Mouse (Mus musculus) heart, embryonic 16.5 days (tissue): ENCODE measurements at regions not wholly inside any gene's neighbourhood (a gene's known extent, or its start where the extent isn't known, plus 50 kb on each side); places are given as distances from the start of the nearest gene placed in this dataset.

Experiments used
- ATAC-seq: fragments of 200-750 bp; cut with Nextera tagmentation; replicated peaks from 2 replicates; pipeline ENCODE4 v1.8.0; 2017; ENCODE audit warnings: moderate number of reproducible peaks; ENCODE audit not compliant: insufficient read depth, low FRiP score; ENCODE audit errors: extremely low read depth
- H3K27ac ChIP-seq: fragments of 300-500 bp; sonication (generic); 2 replicates; pipeline ENCODE4 v1.5.1; 2014; ENCODE audit warnings: mild to moderate bottlenecking, low read length, control low read depth, moderate library complexity
- H3K27me3 ChIP-seq: fragments of 300-500 bp; sonication (generic); 2 replicates; pipeline ENCODE4 v1.6.1; 2014; ENCODE audit warnings: low read length, mixed read lengths; ENCODE audit not compliant: control insufficient read depth, insufficient read depth
- H3K36me3 ChIP-seq: fragments of 300-500 bp; sonication (generic); 2 replicates; pipeline ENCODE4 v1.6.1; 2014; ENCODE audit not compliant: control insufficient read depth, insufficient read depth
- H3K4me1 ChIP-seq: fragments of 300-500 bp; sonication (generic); 2 replicates; pipeline ENCODE4 v1.6.1; 2014; ENCODE audit warnings: low read length, mixed read lengths; ENCODE audit not compliant: control insufficient read depth, insufficient read depth
- H3K4me2 ChIP-seq: fragments of 300-500 bp; sonication (generic); 2 replicates; pipeline ENCODE4 v1.6.1; 2014; ENCODE audit warnings: low read depth, mild to moderate bottlenecking, control low read depth, low read length
- H3K4me3 ChIP-seq: fragments of 300-500 bp; sonication (generic); 2 replicates; pipeline ENCODE4 v1.5.1; 2014; ENCODE audit warnings: mild to moderate bottlenecking, control low read depth, low read length
- H3K9ac ChIP-seq: fragments of 300-500 bp; sonication (generic); 2 replicates; pipeline ENCODE4 v1.6.1; 2014; ENCODE audit warnings: low read length, control low read depth
- H3K9me3 ChIP-seq: fragments of 300-500 bp; sonication (generic); replicated peaks from 2 replicates; pipeline ENCODE4 v1.6.1; 2016; ENCODE audit warnings: low read length; ENCODE audit not compliant: control insufficient read depth
- WGBS: fragments of 180-500 bp; shearing (Covaris S2); extraction: QIAGEN DNeasy Blood & Tissue Kit; methylation state at CpG from one replicate; pipeline ENCODE4 v1.1.7; 2014; 5-methylcytosine and 5-hydroxymethylcytosine counted together

DNA sequence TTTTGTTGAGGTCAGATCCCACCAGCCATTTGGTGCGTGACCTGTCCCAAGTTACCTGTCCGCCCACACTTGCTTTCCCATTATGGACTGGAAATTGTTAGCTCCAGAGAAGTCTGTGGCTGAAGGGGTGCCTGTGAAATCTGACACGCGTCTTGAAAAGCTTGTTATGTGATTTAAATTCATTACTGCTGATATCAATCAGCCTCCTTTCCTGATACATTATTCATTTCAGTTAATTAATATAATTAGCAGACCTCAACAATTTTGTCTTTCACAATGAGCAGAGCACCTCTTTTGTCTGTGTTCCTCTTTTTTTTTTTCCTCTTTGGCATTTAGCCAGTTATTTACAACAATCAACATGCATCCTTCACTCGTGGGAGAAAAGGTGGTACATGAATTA, 58.6 kb upstream of the Grip1 start:
- Histone ChIP-seq H3K36me3 (no peaks in the 10 kb centered on the region), H3K4me2 (no peak overlapping the region), H3K9me3 (0 out of 2 replicates have a peak, but pooled peaks cover 4% of the 10 kb centered on the region), H3K9ac (no peak overlapping the region), H3K4me1 (no peaks in the 10 kb centered on the region), H3K27ac (no peak overlapping the region), H3K27me3 (no peaks in the 10 kb centered on the region), H3K4me3 (no peak overlapping the region)
- ATAC-seq: no peak
- WGBS: 81% methylated on average over 5 of the region's 5 CpGs

DNA sequence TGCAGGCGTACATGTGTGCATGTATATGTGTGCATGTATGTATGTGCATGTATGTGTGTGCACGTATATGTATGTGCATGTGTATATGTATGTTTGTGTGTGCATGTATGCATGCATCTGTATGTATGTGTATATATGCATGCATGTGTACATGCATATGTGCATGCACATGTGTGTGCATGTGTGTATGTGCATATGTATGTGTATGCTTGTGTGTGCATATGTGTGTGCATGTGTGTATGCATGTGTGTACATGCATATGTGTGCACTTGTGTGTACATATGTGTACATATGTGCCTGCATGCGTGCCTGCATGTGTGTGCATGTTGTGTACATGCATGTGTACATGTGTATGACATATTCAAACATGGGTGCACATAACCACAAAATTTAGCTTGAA, 65.7 kb upstream of the Grip1 start:
- no peak for ATAC-seq
- 83% methylated on average over 3 of the region's 3 CpGs for WGBS

DNA sequence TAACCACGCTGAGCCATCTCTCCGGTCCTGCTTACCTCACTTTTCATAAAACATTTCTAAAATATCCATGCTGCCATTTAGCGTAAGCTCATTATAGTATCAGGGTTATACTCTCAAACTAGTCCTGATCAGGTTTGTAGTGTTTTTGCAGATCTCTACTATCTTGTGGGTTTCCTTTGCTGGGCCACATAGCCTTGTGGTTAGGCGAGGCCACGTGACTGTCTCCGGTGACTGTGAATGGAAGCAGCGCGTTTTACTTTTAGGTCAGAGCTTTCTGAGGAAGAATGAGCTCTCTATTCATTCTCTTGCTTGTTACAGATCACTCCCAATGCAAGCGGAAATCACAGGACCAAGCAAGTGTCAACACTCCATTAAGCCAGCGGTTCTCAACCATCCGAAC, 71.4 kb upstream of the Grip1 start:
- Histone ChIP-seq H3K36me3 (no peaks in the 10 kb centered on the region), H3K9me3 (no peaks in the 10 kb centered on the region; the same call in 1 of the 2 replicates), H3K27ac (no peak overlapping the region), H3K4me2 (no peak overlapping the region), H3K4me3 (no peak overlapping the region), H3K9ac (no peak overlapping the region), H3K4me1 (no peaks in the 10 kb centered on the region), H3K27me3 (no peaks in the 10 kb centered on the region)
- WGBS: 78% methylated on average over 11 of the region's 11 CpGs
- no peak for ATAC-seq

More for the DNA sequence above, 65.7 kb upstream of the Grip1 start:
- Histone ChIP-seq H3K27ac (no peak overlapping the region), H3K4me1 (no peaks in the 10 kb centered on the region), H3K4me2 (no peak overlapping the region), H3K36me3 (no peaks in the 10 kb centered on the region), H3K9ac (no peak overlapping the region), H3K9me3 (no peaks in the 10 kb centered on the region; the same call in 1 of the 2 replicates), H3K27me3 (no peaks in the 10 kb centered on the region), H3K4me3 (no peak overlapping the region)

DNA sequence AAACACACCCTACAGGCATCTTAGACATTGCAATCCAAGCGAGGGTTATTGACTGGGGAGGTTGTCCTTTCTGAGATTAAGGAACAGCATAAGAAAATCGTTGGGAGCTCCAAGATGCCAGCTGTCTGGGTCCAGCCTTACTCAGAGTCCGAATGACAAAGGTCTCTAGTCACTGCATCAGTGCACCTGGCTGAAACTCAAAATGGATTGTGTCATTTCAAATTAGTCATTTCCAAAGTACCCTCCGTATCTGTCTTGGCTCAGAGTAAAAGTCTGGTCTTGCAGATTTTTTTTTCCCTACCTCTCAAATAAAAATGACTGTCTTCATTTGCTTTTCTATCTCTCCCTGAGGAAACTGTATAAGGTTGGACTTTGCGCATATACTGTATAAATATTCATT, 85.1 kb upstream of the Grip1 start:
- no peak overlapping the region for H3K4me3 ChIP-seq
- H3K9ac ChIP-seq: no peak overlapping the region
- H3K9me3 ChIP-seq: no peaks in the 10 kb centered on the region
- no peaks in the 10 kb centered on the region for H3K36me3 ChIP-seq
- H3K4me1 ChIP-seq: no peaks in the 10 kb centered on the region
- no peak for ATAC-seq
- H3K27ac ChIP-seq: no peak overlapping the region
- H3K27me3 ChIP-seq: no peaks in the 10 kb centered on the region
- WGBS: 50% methylated on average over 5 of the region's 5 CpGs
- H3K4me2 ChIP-seq: no peak overlapping the region

DNA sequence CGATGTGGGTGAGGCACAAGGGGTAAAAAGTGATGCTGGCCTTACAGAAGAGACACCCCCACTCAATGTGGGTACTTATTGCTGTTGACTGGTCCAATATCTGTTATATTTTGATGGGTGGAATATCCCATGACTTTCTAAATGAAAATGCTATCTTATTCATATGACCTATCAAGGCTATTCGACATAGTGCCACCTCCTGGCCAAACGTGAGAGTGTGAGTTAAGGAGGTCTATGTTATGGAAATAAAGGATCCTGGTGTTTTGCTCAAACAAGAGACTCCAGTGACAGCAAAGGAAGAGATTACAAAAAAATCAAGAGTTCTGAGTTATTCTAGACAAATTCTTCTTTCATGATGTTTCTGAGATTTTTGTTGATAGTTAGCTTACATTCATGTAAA, 90.0 kb upstream of the Grip1 start:
- Histone ChIP-seq H3K36me3 (no peaks in the 10 kb centered on the region), H3K4me1 (no peaks in the 10 kb centered on the region), H3K27me3 (no peaks in the 10 kb centered on the region), H3K4me2 (no peak overlapping the region), H3K9me3 (peaks cover 2% of the 10 kb centered on the region), H3K27ac (no peak overlapping the region), H3K9ac (no peak overlapping the region), H3K4me3 (no peak overlapping the region)
- ATAC-seq: no peak
- WGBS: 41% methylated on average over 3 of the region's 3 CpGs

DNA sequence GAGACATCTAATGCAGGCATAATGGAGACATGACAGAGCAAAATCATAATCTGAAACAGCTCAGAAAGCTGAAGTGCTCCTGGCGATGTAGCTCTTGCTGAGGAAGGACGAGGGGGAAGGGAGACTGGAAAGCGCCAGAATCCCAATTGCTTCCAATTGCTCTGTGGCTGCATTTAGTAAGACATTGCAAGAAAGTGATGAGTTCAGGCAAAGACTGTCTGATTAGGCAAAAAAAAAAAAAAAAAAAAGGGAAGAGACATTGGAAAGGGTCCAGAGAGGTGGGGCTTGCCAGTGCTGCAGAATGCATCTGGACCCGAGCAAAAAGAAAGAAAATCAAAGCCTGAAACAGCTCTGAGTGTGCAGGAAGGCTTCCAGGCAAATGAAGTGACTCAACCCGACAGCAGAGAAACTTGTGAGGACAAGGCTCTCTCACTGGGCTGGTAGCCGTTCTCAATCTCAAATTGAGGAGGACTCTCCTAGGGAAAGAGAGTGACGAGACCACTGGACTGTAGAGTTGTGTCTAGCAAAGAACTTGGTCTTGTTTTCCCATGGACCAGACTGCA, 94.8 kb upstream of the Grip1 start:
- H3K27ac ChIP-seq: no peak overlapping the region
- H3K36me3 ChIP-seq: no peaks in the 10 kb centered on the region
- H3K4me2 ChIP-seq: no peak overlapping the region
- peaks cover 2% of the 10 kb centered on the region for H3K9me3 ChIP-seq
- 59% methylated on average over 7 of the region's 7 CpGs for WGBS
- H3K4me1 ChIP-seq: no peaks in the 10 kb centered on the region
- no peak overlapping the region for H3K4me3 ChIP-seq
- no peak overlapping the region for H3K9ac ChIP-seq
- H3K27me3 ChIP-seq: no peaks in the 10 kb centered on the region
- no peak for ATAC-seq

DNA sequence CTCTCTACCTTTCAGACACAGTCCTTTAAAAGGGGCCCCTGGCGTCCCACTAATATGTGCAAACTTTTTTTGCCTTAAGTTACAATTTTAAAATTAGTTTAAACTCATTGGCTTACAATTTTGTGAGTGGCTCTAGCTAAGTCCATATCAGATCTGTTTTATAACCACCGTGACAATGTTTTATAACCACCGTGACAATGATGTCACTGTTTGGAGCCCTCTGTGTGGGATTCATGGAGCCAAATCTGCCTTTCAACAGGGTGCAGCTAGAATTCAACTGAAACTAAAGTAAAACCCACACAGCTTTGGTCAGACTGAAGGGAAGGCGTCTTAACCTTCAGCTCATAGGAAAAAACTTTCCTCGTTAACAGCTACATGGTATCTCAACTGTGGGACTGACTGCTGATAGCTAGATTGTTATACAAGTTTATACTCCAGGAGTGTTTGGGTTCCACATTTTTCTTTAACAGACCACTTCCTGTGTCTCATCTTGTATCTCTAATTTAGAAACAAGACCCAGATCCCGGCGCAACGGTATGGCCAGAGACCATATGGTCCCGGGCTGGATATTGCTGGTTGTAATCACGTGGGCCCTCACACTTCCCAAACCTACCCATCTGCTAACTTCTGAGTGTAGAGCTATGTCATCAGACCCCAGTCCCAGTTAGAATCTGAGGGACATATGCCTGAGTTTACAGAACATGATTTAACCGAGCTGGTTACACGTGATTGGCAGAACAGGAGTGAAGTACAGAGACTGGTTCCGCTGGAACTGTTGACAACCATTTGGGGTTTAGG, 102.7 kb upstream of the Cand1 start:
- H3K27ac ChIP-seq: no peak overlapping the region
- no peaks in the 10 kb centered on the region for H3K27me3 ChIP-seq
- WGBS: 73% methylated on average over 13 of the region's 13 CpGs
- no peaks in the 10 kb centered on the region for H3K36me3 ChIP-seq
- no peak overlapping the region for H3K4me3 ChIP-seq
- H3K9me3 ChIP-seq: peaks cover 4% of the 10 kb centered on the region
- no peak for ATAC-seq
- H3K4me2 ChIP-seq: no peak overlapping the region
- H3K4me1 ChIP-seq: no peaks in the 10 kb centered on the region
- no peak overlapping the region for H3K9ac ChIP-seq

DNA sequence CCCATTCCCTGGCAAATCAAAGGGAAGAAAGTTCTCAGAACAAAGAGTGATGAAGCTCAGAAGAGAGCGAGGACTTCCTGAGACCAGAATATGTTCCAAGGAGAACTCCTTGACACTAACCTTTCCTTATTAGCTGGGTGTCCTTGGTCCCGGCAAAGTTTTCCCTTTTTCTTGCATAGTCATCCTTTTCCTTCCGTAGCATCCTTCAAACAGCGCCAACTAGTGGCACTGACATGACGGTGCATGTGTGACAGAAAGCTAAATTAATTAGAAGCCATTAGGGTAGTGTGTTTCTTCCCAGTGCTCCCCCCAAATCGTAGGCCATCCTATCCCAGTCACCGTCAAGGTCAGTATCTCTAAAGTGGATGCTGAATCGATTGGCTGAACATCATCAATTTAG, 100.5 kb upstream of the Cand1 start:
- Histone ChIP-seq H3K36me3 (no peaks in the 10 kb centered on the region), H3K4me1 (no peaks in the 10 kb centered on the region), H3K4me3 (no peak overlapping the region), H3K9me3 (peaks cover under 1% of the 10 kb centered on the region), H3K9ac (no peak overlapping the region), H3K27ac (no peak overlapping the region), H3K27me3 (no peaks in the 10 kb centered on the region), H3K4me2 (no peak overlapping the region)
- ATAC-seq: no peak
- 62% methylated on average over 8 of the region's 8 CpGs for WGBS

DNA sequence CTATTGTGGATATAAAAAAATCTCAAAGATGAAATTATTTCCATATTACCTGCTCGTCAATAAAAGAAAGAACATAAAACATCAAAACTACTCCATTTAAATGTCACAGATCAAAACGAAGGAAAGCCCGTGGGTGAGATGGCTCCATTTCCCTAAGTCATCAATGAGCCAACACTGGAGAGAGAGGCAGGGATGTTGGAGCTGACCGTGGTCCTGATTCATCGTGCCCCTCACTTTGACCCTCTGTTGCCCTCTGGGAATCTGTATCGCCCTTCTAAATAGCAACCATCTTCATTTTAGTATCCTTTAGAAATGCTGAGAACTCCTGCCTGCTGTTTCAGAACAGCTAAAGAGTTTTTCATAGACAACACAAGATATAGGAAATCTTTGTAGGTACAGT, 87.1 kb upstream of the Cand1 start:
- Histone ChIP-seq H3K36me3 (no peaks in the 10 kb centered on the region), H3K4me3 (no peak overlapping the region), H3K4me2 (no peak overlapping the region), H3K9me3 (no peaks in the 10 kb centered on the region), H3K27me3 (no peaks in the 10 kb centered on the region), H3K4me1 (no peaks in the 10 kb centered on the region), H3K9ac (no peak overlapping the region), H3K27ac (no peak overlapping the region)
- no peak for ATAC-seq
- WGBS: 26% methylated on average over 6 of the region's 6 CpGs
